Mouse (Mus musculus): Measurements from ENCODE around the gene Pipox.

DNA sequence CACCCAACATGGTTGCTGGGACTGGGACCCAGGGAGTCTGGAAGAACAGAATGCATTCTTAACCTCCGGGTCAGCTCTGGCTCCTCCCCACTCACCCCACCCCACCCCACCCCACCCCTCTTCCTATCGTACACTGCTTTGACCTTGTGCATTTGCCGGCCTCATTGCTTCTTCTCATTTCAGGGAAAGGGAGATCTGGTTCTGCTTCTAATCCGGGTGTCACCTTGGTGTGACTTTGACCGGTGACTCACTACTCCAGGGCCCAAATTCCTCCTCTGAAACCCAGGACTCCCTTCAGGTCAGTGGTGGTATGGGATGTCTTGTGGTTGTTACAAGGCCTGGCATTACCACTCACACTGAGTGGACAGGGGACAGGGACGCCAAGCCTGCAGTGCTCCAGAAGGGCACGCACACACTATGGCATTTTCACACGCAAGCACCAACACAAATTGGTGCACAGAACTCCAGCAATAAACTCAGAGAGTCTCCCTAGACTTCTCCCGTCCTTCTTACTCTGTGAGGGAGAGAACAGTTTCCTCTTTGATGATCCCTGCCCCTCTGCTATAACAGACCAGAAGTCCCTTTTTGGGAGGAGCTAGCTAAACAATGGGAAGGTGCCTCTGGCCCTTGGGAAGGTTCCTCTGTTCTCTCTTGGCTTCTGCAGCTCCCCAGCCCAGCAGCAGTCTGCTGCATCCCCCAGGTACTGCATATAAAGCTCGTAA is 9.2 kb downstream of the Pipox start:
- 0 out of 2 replicates have a peak, but pooled peaks have one; percentile 4 for TF ChIP-seq CTCF (conservative IDR thresholded peaks at IDR 0.05; ENCODE audit: insufficient read depth, insufficient read length, low read depth, low read length)
- TF ChIP-seq POLR2A (IDR thresholded peaks at IDR 0.05; ENCODE audit: low read depth, low read length) = no peak

All from kidney, adult 2 months (tissue).